Mouse (Mus musculus): ENCODE data around the gene Gm16253.

The Gm16253 gene

GRCm38 (mm10) chr3:96573611-96574511, 2.9 kb upstream of the Gm16253 start:
- no peak for DNase-seq (ENCODE audit: low spot score)

- no peak for DNase-seq (ENCODE audit: low spot score)
These were observed 1.4 kb upstream of the Gm16253 start for GRCm38 (mm10) chr3:96575272-96575984.

- no peak for DNase-seq (ENCODE audit: low spot score)
These were observed 652 bp upstream of the Gm16253 start for GRCm38 (mm10) chr3:96576005-96576658.

GRCm38 (mm10) chr3:96577566-96577965, 782 bp downstream of the Gm16253 start:
- no peak for DNase-seq (ENCODE audit: low spot score)

- DNase-seq (ENCODE audit: low spot score) = no peak
These were observed 1.9 kb downstream of the Gm16253 start for GRCm38 (mm10) chr3:96578561-96579238.

- no peak for DNase-seq (ENCODE audit: low spot score)
These were observed 2.5 kb downstream of the Gm16253 start for GRCm38 (mm10) chr3:96579239-96579750.

GRCm38 (mm10) chr3:96579885-96580454, 3.2 kb downstream of the Gm16253 start:
- peak; percentile 86 for DNase-seq (ENCODE audit: low spot score)

GRCm38 (mm10) chr3:96581141-96581540, 4.4 kb downstream of the Gm16253 start:
- no peak for DNase-seq (ENCODE audit: low spot score)

GRCm38 (mm10) chr3:96581771-96582515, 5.2 kb downstream of the Gm16253 start:
- no peak for DNase-seq (ENCODE audit: low spot score)

GRCm38 (mm10) chr3:96583386-96583785, 6.6 kb downstream of the Gm16253 start:
- no peak for DNase-seq (ENCODE audit: low spot score)

- DNase-seq (ENCODE audit: low spot score) = no peak
These were observed 13.9 kb downstream of the Gm16253 start for GRCm38 (mm10) chr3:96590657-96591056.

GRCm38 (mm10) chr3:96593374-96593773, 16.6 kb downstream of the Gm16253 start:
- DNase-seq (ENCODE audit: low spot score) = no peak

- peak; percentile 91 for DNase-seq (ENCODE audit: low spot score)
These were observed 17.2 kb downstream of the Gm16253 start, which contains the start of gene Polr3gl for GRCm38 (mm10) chr3:96593790-96594560. Gene Polr3gl (minus strand): TSS chr3:96594181.

- no peak for DNase-seq (ENCODE audit: low spot score)
These were observed 18.1 kb downstream of the Gm16253 start for GRCm38 (mm10) chr3:96594851-96595250.

- no peak for DNase-seq (ENCODE audit: low spot score)
These were observed 18.9 kb downstream of the Gm16253 start for GRCm38 (mm10) chr3:96595661-96596060.

GRCm38 (mm10) chr3:96596228-96596707, 19.5 kb downstream of the Gm16253 start, which contains the start of gene Ankrd34a:
Gene Ankrd34a (plus strand): TSS chr3:96596636.
- DNase-seq (ENCODE audit: low spot score) = no peak

GRCm38 (mm10) chr3:96596855-96597254, 20.1 kb downstream of the Gm16253 start:
- DNase-seq (ENCODE audit: low spot score) = no peak

- no peak for DNase-seq (ENCODE audit: low spot score)
These were observed 20.7 kb downstream of the Gm16253 start for GRCm38 (mm10) chr3:96597435-96597891.

Data from layer of hippocampus, adult 9-10 months (tissue).